Mouse (Mus musculus) kidney, postnatal 14 days (tissue): ENCODE measurements around the gene Kmt2d.
"Not testable (repeated sequence)": the region's sequence is repeated elsewhere in the genome, so short reads cannot be mapped to it uniquely, and the experiment has no call there.

Source experiments
- DNase-seq: peaks from one replicate; pipeline ENCODE4 v3.0.0; 2022; ENCODE audit warnings: mixed read lengths

The Kmt2d gene

GRCm38 (mm10) chr15:98871070-98871915 lies at the start of gene Kmt2d:
Kmt2d (minus strand) TSS chr15:98871204.
- no peak for DNase-seq

DNA sequence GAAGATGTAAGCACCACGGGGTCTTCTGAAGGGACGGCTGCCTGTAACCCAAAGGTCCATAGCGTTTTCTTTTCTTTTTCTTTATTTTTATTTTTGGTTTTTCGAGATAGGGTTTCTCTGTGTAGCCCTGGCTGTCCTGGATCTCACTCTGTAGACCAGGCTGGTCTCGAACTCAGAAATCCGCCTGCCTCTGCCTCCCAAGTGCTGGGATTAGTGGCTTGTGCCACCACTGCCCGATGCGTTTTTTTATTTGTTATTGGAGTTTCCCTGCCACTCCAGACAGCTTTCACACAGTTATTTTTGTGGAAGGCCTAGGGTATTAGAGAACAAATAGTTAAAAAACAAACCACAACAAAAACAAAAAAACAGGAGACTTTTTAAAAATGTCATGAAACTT lies 47.5 kb upstream of the Kmt2d start:
- DNase-seq = not testable (repeated sequence)

DNA sequence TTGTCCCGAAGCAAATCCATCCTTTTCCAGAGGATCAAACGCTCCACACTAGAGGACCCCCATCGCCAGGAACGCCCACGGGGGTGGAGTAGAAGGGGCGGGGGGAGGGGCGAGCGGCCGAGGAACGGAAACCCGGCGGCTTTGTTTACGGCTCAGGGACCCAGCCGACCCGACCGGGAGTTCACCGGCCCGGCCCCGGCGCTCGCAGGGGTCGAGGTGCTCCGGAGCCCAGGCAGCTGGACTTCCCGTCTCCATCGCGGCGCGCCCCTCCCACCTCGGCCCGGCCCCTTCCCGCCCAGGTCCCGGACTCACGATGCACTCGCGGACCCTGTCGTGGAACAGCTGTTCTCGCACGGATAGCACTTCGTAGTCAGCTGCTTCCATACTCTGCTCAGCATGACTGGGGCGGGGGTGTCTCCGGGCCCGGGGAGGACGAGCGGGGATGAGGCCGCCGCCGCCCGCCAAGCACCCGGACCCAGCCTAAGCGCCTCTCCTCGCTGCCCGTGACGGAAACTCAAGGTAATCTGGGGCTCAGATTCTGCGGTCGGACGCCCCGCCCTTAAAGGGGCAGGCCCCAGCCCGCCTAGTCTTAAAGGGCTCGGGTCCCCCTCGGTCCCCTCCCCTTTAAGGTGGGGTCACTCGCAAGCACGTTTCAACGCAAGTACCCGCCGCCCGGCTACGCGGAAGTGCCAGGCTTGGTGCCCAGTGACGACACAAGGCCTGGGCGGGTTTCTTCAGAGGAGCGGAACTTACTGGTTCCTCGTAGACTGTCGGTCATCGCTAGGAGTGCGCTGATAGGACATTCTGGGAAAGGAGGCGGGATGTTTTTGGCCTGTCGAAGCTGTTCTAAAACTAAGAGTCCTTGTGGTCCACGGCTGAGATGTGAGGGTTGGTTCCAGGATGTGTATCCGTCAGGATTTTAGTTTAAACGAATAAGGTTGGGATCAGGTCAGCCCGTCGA lies 46.8 kb upstream of the Kmt2d start, which contains the start of gene Lmbr1l:
Lmbr1l (minus strand) TSS at position 694 of the 961 bp plus-strand sequence.
- peak; percentile 100 for DNase-seq

GRCm38 (mm10) chr15:98917091-98917490 lies 46.1 kb upstream of the Kmt2d start:
- no peak for DNase-seq

DNA sequence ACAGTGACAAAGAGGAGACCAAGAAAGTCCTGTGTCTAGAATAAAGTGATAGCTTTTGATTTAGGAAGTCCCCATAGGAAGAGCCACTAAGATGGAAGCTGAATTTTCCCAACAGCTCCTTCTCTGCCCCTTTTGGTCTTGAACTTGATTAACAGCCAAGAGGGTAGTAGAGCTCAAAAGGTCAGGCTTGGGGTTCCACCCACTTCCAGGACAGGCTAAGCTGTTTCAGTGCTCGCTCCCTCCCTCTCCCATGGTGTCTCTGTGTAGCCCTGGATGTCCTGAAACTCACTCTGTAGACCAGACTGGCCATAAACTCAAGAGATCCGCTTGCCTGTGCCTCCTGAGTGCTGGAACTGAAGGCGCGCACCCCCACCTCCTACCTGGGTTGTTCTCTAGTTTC lies 45.0 kb upstream of the Kmt2d start:
- DNase-seq = no peak

DNA sequence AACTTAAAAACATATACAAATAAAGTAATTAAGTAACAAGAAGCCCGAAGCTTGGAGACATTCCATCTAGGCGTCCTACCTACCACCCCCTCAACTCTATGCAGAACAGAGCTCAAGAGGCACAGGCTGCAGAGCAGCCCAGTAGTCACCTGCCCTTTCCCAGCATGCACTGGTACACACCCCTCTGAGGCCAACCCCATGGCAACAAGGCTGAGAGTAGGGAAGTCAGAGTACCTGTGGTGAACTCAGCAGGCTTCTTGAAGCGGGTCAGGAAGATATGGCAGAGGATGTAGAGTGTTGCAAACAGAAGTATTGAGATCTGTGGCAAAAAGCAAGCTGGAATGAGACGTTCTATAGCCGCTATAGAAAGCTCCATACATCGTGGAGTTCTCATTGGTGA lies 43.9 kb upstream of the Kmt2d start:
- DNase-seq = no peak

DNA sequence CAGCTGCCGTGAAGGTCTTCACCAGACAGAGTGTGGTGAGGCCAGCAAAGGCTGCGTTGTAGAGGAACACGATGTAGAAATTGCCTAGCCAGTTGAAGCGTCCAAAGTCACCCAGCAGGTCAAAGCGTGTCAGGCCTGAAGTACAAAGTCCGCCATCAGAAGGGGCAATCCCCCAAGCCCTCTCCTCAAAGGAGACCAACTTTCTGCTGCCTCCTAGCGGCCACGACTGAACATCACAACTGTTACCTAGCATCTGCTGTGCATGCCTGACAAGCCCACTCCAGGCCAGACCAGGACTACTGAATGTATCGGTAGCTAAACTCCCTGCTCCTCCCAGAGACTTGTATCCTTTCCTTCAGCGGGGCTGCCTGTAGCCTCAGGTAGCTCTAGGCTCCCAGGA lies 33.7 kb upstream of the Kmt2d start:
- no peak for DNase-seq

DNA sequence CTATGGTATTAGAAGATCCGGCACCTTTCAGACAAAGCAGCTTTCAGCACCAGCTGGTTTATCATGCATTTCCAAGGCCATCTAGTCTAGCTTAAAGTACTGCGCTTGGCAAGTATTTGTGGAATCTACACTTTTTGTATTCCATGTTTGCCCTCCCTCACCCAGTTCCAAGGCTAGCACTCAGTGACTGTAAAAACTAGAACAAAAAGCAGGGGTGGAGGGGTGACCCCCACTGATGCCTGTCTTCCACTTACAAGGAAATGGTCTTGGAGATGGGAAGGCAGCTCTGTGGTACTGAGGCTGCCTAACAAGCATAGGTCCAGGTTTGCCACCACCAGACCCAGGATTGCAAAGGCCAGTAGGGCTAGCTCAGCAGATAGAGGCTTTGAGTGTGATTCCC lies 31.6 kb upstream of the Kmt2d start:
- DNase-seq = no peak

DNA sequence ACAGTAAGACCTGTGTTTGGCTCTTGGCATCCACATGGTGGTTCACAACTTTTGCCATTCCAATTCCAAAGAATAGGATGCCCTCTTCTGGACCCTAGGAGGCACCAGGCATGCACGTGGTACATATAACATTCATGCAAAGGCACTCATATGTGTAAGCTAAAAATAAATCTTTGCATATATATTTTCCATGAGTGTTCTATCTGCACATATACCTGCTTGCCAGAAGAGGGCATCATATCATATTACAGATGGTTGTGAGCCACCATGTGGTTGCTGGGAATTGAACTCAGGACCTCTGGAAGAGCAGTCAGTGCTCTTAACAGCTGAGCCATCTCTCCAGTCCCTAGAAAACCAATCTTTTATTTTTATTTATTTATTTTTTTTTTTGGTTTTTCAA lies 30.5 kb upstream of the Kmt2d start:
- no peak for DNase-seq

GRCm38 (mm10) chr15:98897928-98898800 lies 27.2 kb upstream of the Kmt2d start, which contains the start of gene Dhh:
Dhh (minus strand) TSS chr15:98898540.
- peak; percentile 50 for DNase-seq

DNA sequence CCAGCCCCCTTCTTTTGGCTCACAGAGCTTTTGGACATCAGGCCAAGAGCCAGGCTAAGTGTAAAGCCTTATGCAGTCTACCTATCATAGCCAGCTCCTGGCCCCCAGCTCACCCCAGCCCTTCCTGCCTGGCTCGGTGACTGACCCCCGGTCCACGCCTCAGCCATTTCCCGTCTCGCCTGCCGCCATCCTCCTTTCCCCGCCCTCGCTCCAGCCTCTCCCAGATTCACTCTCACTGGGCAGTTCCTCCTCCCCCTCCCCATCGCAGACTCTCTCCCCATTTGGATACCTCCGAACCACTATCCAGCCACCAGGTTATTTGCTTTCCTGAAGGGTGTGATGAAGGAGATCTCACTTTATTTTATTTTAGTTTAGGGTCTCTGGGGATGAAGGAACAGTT lies 26.5 kb upstream of the Kmt2d start:
- DNase-seq = peak; percentile 54

DNA sequence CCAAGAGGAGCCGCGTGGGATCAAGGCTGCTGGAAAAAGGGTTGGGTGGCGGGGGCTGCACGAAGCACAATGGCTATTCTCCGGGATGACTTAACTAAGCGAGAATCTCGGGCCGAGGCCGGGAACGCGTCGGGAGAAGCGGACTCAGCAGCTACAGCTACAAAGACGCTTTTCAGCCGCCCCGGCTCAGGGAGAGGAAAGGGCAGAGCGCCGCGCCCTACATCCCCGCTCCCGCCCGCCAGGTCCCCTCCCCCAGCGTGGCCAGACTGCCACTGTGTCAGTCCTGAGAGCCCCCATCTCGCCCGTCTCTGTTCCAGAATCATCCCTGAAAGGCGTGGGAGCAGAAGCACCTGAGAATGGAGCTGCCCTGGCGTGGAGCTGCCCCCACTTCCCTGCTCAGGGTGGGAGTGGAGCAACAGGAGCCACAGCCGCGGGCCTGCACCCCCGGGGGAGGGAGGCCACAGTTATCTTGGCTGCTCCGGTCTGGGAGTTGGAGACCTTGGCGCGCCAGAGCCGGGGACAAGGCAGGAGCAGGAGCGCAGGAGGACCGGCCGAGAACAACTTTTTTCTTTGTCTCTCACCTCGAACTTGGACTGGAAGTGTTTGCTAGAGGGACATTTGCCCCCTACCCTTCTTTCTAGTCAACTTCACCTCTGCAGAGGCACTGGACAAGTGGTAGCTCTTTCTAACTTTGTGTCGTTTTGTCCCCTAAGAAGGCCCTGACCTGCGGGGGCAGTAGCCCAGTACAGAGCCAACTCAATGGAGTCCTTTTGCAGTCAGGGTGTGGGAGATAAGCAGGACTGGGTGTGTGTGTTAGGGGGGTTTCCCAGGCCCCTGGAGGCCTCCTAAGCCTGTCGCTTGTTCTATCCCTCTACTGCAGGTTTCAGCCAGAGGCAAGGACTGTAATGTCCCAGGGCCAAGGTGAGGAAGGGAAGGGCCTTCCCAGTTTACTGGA lies 24.9 kb upstream of the Kmt2d start:
- DNase-seq = peak; percentile 49

- no peak for DNase-seq
Observed at GRCm38 (mm10) chr15:98894746-98895634, 24.0 kb upstream of the Kmt2d start.

- peak; percentile 55 for DNase-seq
Observed at GRCm38 (mm10) chr15:98893940-98894745, 23.1 kb upstream of the Kmt2d start, which contains the start of gene Rhebl1. Rhebl1 (minus strand) TSS chr15:98894540.

DNA sequence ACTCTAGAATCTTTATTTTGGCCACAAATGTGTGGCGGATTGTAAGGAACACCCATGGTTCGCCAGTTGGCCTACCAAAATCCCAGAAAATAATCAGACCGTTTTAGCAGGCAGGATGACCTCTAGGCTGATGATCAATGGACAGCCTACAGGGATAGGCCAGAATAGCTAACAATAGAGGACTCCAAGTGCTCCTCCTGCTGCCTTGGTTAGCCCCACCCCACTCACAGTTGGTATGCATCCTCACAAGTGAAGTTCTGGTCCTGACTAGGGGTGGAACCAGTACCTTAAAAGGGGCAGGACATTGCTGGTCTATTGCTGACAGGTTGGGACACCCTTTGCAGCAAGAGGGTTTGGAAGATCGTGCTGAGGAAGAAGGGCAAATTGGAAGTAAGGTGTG lies 22.0 kb upstream of the Kmt2d start:
- DNase-seq = no peak

DNA sequence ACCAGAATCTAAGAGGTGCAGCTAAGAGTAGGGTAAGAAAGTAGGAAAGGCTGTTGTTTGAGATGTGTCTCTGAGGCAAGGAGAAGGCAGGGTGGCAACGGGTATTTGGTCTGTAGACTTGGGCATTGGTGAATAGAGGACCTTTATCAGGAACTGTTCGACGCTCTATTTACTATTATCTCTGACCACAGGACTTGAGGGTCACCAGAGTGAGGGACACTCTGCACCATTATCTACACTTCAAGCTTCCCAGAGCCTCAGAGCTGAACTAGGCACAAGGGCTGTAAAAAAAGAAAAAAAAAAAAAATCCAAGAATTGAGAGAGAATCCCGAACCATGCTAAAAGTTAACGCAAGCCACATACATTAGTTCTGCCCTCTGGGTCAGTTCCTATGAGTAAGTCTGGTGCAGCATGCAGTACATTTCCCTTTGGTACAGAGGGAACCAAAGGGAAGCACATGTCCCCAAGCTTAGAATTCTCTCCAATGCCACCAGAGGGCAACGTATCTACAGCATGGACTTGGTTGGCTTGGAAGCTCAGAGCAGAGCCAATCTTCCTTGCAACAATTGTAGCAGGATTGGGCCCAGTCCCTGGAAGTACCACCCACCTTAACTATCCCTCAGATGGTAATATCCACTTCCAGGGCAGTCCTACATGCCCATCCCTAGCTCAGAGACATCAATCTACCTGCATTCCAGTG lies 21.1 kb upstream of the Kmt2d start:
- DNase-seq = peak; percentile 85

- DNase-seq = no peak
Observed at GRCm38 (mm10) chr15:98891198-98891742, 20.3 kb upstream of the Kmt2d start.

GRCm38 (mm10) chr15:98887526-98887925 lies 16.5 kb upstream of the Kmt2d start:
- no peak for DNase-seq
